Mouse (Mus musculus) forebrain, embryonic 13.5 days (tissue): ENCODE results near the gene P2rx3. TPM values are rescaled to one million over a fixed set of nuclear protein-coding genes. Genes with fewer than 3 reads are reported as not detected.

Source experiments
- polyA plus RNA-seq: library from polyadenylated mRNA; unstranded; fragments of >200 nt; fragmentation: Nextera tagmentation; extraction: Ambion mirVana; gene quantifications from 2 replicates; pipeline ENCODE4 v1.2.1, GENCODE M21; 2015

Gene P2rx3
- polyA plus RNA-seq, 1 experiment from 2014 or later: 0.90 TPM

Other genes starting within 250 kb of the P2rx3 start
- gene Ube2l6, start 238.6 kb downstream of the P2rx3 start, polyA plus RNA-seq: 19.1 and 21.1 TPM in 2 replicates
- 0.09 TPM in 1 of 2 replicates, not detected in the other for gene Smtnl1, start 214.8 kb downstream of the P2rx3 start, polyA plus RNA-seq
- gene Timm10, start 210.5 kb downstream of the P2rx3 start, polyA plus RNA-seq: 58.0 and 62.5 TPM in 2 replicates
- gene Slc43a1, start 198.6 kb downstream of the P2rx3 start, polyA plus RNA-seq: 5.4 and 7.5 TPM in 2 replicates
- 3.6 and 5.6 TPM in 2 replicates for gene Rtn4rl2, start 150.8 kb downstream of the P2rx3 start, polyA plus RNA-seq
- gene Slc43a3, start 100.9 kb downstream of the P2rx3 start, polyA plus RNA-seq: 5.9 and 6.6 TPM in 2 replicates
- gene Prg2, start 57.0 kb downstream of the P2rx3 start, polyA plus RNA-seq: 0.44 TPM in 1 of 2 replicates, not detected in the other
- gene Prg3, start 49.2 kb downstream of the P2rx3 start, polyA plus RNA-seq: not detected in 2 replicates
- 281 and 310 TPM in 2 replicates for gene Ssrp1, start 228 bp downstream of the P2rx3 start, polyA plus RNA-seq
- gene Tnks1bp1, start 10.6 kb upstream of the P2rx3 start, polyA plus RNA-seq: 20.1 and 24.9 TPM in 2 replicates
- 20.0 and 21.7 TPM in 2 replicates for gene Aplnr, start 98.8 kb upstream of the P2rx3 start, polyA plus RNA-seq
- 4.5 and 6.2 TPM in 2 replicates for gene Lrrc55, start 159.7 kb upstream of the P2rx3 start, polyA plus RNA-seq